Mouse (Mus musculus): ENCODE measurements around the gene Mtfr1l.
"Not testable (repeated sequence)": the region's sequence is repeated elsewhere in the genome, so short reads cannot be mapped to it uniquely, and the experiment has no call there.

The Mtfr1l gene

GRCm38 (mm10) chr4:134514309-134514930, 20.8 kb downstream of the Mtfr1l start:
- DNase-seq, result no peak

- DNase-seq, result peak; percentile 83
Observed at GRCm38 (mm10) chr4:134512798-134513197, 22.4 kb downstream of the Mtfr1l start.

GRCm38 (mm10) chr4:134511730-134512129, 23.5 kb downstream of the Mtfr1l start:
- DNase-seq, result no peak

GRCm38 (mm10) chr4:134510845-134511411, 24.3 kb downstream of the Mtfr1l start, which contains the start of gene Aunip:
TSS of gene Aunip (plus strand) at chr4:134510999.
- peak; percentile 94 for DNase-seq

- no peak for DNase-seq
Observed at GRCm38 (mm10) chr4:134510396-134510795, 24.8 kb downstream of the Mtfr1l start.

- DNase-seq, result no peak
Observed at GRCm38 (mm10) chr4:134506713-134507112, 28.5 kb downstream of the Mtfr1l start.

GRCm38 (mm10) chr4:134505966-134506594, 29.1 kb downstream of the Mtfr1l start:
- no peak for DNase-seq

GRCm38 (mm10) chr4:134505303-134505789, 29.8 kb downstream of the Mtfr1l start:
- no peak for DNase-seq

GRCm38 (mm10) chr4:134503686-134504357, 31.4 kb downstream of the Mtfr1l start:
- DNase-seq, result no peak

- DNase-seq, result no peak
Observed at GRCm38 (mm10) chr4:134501095-134501494, 34.1 kb downstream of the Mtfr1l start.

- not testable (repeated sequence) for DNase-seq
Observed at GRCm38 (mm10) chr4:134498983-134499382, 36.2 kb downstream of the Mtfr1l start.

- no peak for DNase-seq
Observed at GRCm38 (mm10) chr4:134497986-134498731, 37.0 kb downstream of the Mtfr1l start.

- no peak for DNase-seq
Observed at GRCm38 (mm10) chr4:134497223-134497622, 38.0 kb downstream of the Mtfr1l start.

GRCm38 (mm10) chr4:134496595-134497210, 38.5 kb downstream of the Mtfr1l start, which contains the start of gene Paqr7:
TSS of gene Paqr7 (plus strand) at chr4:134496697.
- peak; percentile 85 for DNase-seq

GRCm38 (mm10) chr4:134495546-134495923, 39.7 kb downstream of the Mtfr1l start:
- DNase-seq, result peak; percentile 38

GRCm38 (mm10) chr4:134494780-134495545, 40.2 kb downstream of the Mtfr1l start:
- peak; percentile 66 for DNase-seq

GRCm38 (mm10) chr4:134494161-134494560, 41.0 kb downstream of the Mtfr1l start:
- DNase-seq, result not testable (repeated sequence)

GRCm38 (mm10) chr4:134491716-134492115, 43.5 kb downstream of the Mtfr1l start:
- DNase-seq, result peak; percentile 36

- no peak for DNase-seq
Observed at GRCm38 (mm10) chr4:134489986-134490665, 45.1 kb downstream of the Mtfr1l start.

GRCm38 (mm10) chr4:134488211-134488610, 47.0 kb downstream of the Mtfr1l start:
- DNase-seq, result no peak
